Mouse (Mus musculus): ENCODE measurements around the gene Celf2. TPM values are rescaled to one million over a fixed set of nuclear protein-coding genes. Genes with fewer than 3 reads are reported as not detected.

Celf2 gene
- polyA plus RNA-seq, 1 experiment from 2014 or later, result 13.9 TPM

DNA sequence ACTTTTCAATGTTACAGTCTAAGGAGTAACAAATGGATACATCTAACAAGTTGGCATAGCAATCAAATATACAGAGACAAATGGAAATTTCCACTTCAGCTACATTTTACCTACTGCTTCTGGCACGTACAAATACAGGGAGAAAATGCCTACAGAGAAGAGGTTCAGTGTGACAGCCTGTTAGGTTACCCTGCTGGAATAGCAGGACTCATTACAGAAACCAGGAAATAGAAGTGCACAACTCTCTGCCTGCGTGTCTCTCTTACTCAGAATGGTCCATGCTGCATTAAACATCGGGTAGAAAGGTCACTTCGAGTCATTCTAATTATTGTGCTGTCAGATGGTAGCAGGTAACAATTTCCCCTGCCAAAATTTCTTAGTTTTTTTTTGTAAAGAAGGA is 141.6 kb downstream of the Celf2 start:
- 73% methylated on average over 4 of the region's 4 CpGs for WGBS
- ATAC-seq (replicated peaks; ENCODE audit: low FRiP score, low read depth), result no peak
- Histone ChIP-seq H3K27ac (no peak overlapping the region), H3K9ac (ENCODE audit: low read depth, low read length) (no peak overlapping the region), H3K9me3 (replicated peaks; ENCODE audit: low read length) (no peaks in the 10 kb centered on the region), H3K4me2 (ENCODE audit: low read length) (no peak overlapping the region), H3K4me3 (replicated peaks; ENCODE audit: low read depth, low read length) (no peak overlapping the region), H3K27me3 (ENCODE audit: insufficient read depth, low read length) (no peaks in the 10 kb centered on the region), H3K4me1 (replicated peaks; ENCODE audit: insufficient read depth, low read length) (no peaks in the 10 kb centered on the region), H3K36me3 (ENCODE audit: insufficient read depth, low read length) (no peaks in the 10 kb centered on the region)
- TF ChIP-seq CTCF (IDR thresholded peaks at IDR 0.05; ENCODE audit: low read depth), result no peak
- no peak for DNase-seq (ENCODE audit: low spot score)

DNA sequence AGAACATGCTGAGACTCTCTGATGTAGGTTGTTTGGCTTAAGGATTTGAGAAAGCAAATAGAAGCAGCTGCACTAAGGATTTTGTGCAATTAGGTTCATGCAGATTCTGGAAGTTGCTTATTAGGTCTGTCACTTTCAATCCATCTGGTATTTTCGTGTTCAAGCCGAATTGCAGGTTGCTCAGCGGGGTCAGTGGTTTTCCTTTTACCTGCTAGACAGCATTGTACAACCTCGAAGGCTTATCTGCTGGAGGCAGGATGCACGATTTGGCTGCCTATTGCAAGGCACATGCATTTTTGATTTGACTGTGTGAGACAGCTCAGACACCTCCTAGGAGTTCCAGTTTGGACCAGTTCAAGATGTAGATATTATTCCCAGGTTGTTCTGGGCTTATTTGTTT is 149.8 kb downstream of the Celf2 start:
- Histone ChIP-seq H3K4me2 (ENCODE audit: low read length) (no peak overlapping the region), H3K4me1 (replicated peaks; ENCODE audit: insufficient read depth, low read length) (no peaks in the 10 kb centered on the region), H3K36me3 (ENCODE audit: insufficient read depth, low read length) (no peaks in the 10 kb centered on the region), H3K27ac (no peak overlapping the region), H3K27me3 (ENCODE audit: insufficient read depth, low read length) (no peaks in the 10 kb centered on the region), H3K9me3 (replicated peaks; ENCODE audit: low read length) (no peaks in the 10 kb centered on the region), H3K9ac (ENCODE audit: low read depth, low read length) (no peak overlapping the region), H3K4me3 (replicated peaks; ENCODE audit: low read depth, low read length) (no peak overlapping the region)
- ATAC-seq (replicated peaks; ENCODE audit: low FRiP score, low read depth), result no peak
- WGBS, result 79% methylated on average over 5 of the region's 5 CpGs
- TF ChIP-seq CTCF (IDR thresholded peaks at IDR 0.05; ENCODE audit: low read depth), result no peak
- DNase-seq (ENCODE audit: low spot score), result no peak

DNA sequence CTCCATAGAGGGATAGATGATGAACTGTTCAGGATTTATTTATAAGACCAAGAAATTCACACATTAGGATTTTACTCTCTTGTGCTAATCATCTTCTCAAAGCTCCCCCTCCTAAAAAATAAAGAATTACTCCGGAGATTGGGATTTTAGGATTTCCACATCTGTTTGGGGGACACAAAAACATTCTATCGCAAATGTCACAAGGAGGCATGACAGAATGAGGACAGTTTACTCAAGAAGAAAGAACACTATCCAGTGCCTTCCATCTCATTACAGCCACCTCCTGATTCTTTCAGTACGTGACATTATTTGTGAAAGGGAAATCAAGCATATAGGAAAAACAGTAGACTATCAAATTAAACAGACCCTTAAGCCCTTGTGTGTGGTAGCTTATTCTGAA is 150.5 kb downstream of the Celf2 start:
- Histone ChIP-seq H3K36me3 (ENCODE audit: insufficient read depth, low read length) (no peaks in the 10 kb centered on the region), H3K27me3 (ENCODE audit: insufficient read depth, low read length) (no peaks in the 10 kb centered on the region), H3K4me3 (replicated peaks; ENCODE audit: low read depth, low read length) (no peak overlapping the region), H3K4me1 (replicated peaks; ENCODE audit: insufficient read depth, low read length) (no peaks in the 10 kb centered on the region), H3K27ac (no peak overlapping the region), H3K9ac (ENCODE audit: low read depth, low read length) (no peak overlapping the region), H3K4me2 (ENCODE audit: low read length) (no peak overlapping the region), H3K9me3 (replicated peaks; ENCODE audit: low read length) (no peaks in the 10 kb centered on the region)
- TF ChIP-seq CTCF (IDR thresholded peaks at IDR 0.05; ENCODE audit: low read depth), result no peak
- DNase-seq (ENCODE audit: low spot score) (no peak), ATAC-seq (replicated peaks; ENCODE audit: low FRiP score, low read depth) (no peak)
- WGBS, result 76% methylated on average over 3 of the region's 3 CpGs

DNA sequence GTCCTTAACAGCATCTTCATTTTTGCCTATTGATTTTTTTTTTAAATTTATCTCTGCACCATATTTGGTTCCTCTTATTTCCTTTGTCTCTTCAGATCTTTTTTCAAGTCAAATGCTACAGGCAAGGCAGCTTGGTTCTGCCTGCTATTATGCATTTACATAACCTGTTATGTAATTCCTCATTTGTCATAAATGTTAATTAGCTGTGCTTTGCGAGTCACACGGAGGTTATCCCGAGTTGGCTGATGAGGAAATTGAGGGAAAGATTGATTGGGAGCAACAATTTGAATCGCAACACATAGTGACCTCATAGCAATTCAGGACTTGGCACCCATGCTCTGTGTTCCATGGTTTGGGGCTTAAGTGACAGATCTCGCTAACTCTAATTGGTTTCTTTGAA is 158.1 kb downstream of the Celf2 start:
- no peaks in the 10 kb centered on the region for H3K9me3 ChIP-seq (replicated peaks; ENCODE audit: low read length)
- DNase-seq (ENCODE audit: low spot score) (no peak), ATAC-seq (replicated peaks; ENCODE audit: low FRiP score, low read depth) (no peak)
- WGBS, result 87% methylated on average over 5 of the region's 5 CpGs
- no peak overlapping the region for H3K4me3 ChIP-seq (replicated peaks; ENCODE audit: low read depth, low read length)
- H3K4me2 ChIP-seq (ENCODE audit: low read length), result no peak overlapping the region
- no peaks in the 10 kb centered on the region for H3K27me3 ChIP-seq (ENCODE audit: insufficient read depth, low read length)
- no peaks in the 10 kb centered on the region for H3K4me1 ChIP-seq (replicated peaks; ENCODE audit: insufficient read depth, low read length)
- H3K27ac ChIP-seq, result no peak overlapping the region
- no peak for TF ChIP-seq CTCF (IDR thresholded peaks at IDR 0.05; ENCODE audit: low read depth)
- no peaks in the 10 kb centered on the region for H3K36me3 ChIP-seq (ENCODE audit: insufficient read depth, low read length)
- no peak overlapping the region for H3K9ac ChIP-seq (ENCODE audit: low read depth, low read length)

DNA sequence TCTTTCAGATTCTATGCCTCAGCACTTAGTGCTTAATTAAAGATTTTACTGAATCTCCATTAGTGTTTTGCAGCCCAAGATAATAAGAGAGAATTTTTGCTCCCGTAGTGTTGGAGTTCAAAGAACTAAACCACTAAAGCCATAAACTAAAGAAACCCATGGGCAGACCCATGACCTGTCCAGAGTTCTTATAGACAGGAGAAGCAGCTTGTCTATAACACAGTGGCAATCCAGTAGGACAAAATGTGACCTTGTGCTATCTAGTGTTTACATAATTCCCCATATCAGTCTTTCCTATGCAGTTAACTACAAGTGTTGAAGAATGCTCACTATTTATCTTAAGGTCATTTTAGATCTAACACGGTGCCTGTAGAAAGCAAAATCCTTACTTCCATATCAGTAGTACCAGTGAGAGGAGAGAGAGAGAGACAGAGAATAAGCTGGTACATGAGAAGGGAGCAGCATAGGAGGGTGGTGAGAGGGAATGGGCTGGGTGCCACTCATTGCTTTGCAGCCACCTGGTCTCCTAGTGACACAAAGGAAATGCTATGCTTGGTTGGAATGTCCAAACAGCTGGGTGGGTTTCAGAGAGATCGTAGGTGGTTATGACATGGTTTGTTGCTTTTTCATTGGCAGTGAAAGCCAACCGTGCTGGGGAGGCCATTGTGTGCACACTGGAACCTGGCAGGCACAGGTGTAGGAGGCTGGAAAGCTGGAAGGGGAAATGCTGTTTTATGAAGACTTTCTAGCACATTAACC is 162.5 kb downstream of the Celf2 start:
- no peak for ATAC-seq (replicated peaks; ENCODE audit: low FRiP score, low read depth)
- WGBS, result 53% methylated on average over 4 of the region's 4 CpGs
- Histone ChIP-seq H3K9me3 (replicated peaks; ENCODE audit: low read length) (no peaks in the 10 kb centered on the region), H3K4me1 (replicated peaks; ENCODE audit: insufficient read depth, low read length) (no peaks in the 10 kb centered on the region), H3K27ac (no peak overlapping the region), H3K4me2 (ENCODE audit: low read length) (no peak overlapping the region), H3K9ac (ENCODE audit: low read depth, low read length) (no peak overlapping the region), H3K27me3 (ENCODE audit: insufficient read depth, low read length) (no peaks in the 10 kb centered on the region), H3K4me3 (replicated peaks; ENCODE audit: low read depth, low read length) (no peak overlapping the region), H3K36me3 (ENCODE audit: insufficient read depth, low read length) (no peaks in the 10 kb centered on the region)
- TF ChIP-seq CTCF (IDR thresholded peaks at IDR 0.05; ENCODE audit: low read depth), result no peak
- no peak for DNase-seq (ENCODE audit: low spot score)

DNA sequence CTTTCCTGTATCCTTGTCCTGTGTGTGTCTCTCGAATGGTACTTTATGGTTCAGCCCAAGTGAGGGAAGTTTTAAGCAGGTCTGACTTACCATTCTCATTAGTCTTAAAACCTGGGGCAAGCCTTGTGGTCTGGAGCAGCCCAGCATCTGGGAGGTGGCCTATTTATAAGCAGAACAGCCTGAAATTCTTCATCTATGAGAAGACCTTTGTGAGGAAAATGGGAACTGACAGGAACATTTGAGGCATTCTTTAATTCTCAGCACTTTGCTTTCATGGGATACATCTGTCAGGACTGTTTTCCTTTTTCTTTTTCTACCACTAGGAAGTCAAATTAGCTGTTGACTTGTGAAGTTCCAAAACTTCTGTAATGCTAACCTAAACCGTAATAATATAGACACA is 164.4 kb downstream of the Celf2 start:
- 84% methylated on average over 2 of the region's 2 CpGs for WGBS
- H3K9ac ChIP-seq (ENCODE audit: low read depth, low read length), result no peak overlapping the region

More for the DNA sequence above, 164.4 kb downstream of the Celf2 start:
- no peak overlapping the region for H3K4me3 ChIP-seq (replicated peaks; ENCODE audit: low read depth, low read length)
- no peaks in the 10 kb centered on the region for H3K9me3 ChIP-seq (replicated peaks; ENCODE audit: low read length)
- ATAC-seq (replicated peaks; ENCODE audit: low FRiP score, low read depth) (no peak), DNase-seq (ENCODE audit: low spot score) (no peak)
- TF ChIP-seq CTCF (IDR thresholded peaks at IDR 0.05; ENCODE audit: low read depth), result no peak
- no peaks in the 10 kb centered on the region for H3K36me3 ChIP-seq (ENCODE audit: insufficient read depth, low read length)
- no peaks in the 10 kb centered on the region for H3K4me1 ChIP-seq (replicated peaks; ENCODE audit: insufficient read depth, low read length)
- H3K4me2 ChIP-seq (ENCODE audit: low read length), result no peak overlapping the region
- no peaks in the 10 kb centered on the region for H3K27me3 ChIP-seq (ENCODE audit: insufficient read depth, low read length)
- no peak overlapping the region for H3K27ac ChIP-seq

Data from kidney, postnatal 0 days (tissue).